Mouse (Mus musculus) kidney, adult 2 months (tissue): ENCODE measurements around the gene Ntsr1. TPM values are rescaled to one million over a fixed set of nuclear protein-coding genes. Genes with fewer than 3 reads are reported as not detected.

Source experiments
- DNase-seq: peaks from one replicate; pipeline ENCODE4 v3.0.0; 2021
- H3K27ac ChIP-seq: fragments of 200-500 bp; 2 replicates; pipeline ENCODE4 v1.5.1; 2012; ENCODE audit warnings: low read depth, low read length, control low read depth, inconsistent platforms; ENCODE audit not compliant: insufficient read depth
- H3K27me3 ChIP-seq: fragments of 200-500 bp; replicated peaks from 2 replicates; pipeline ENCODE4 v1.6.1; 2012; ENCODE audit warnings: mild to moderate bottlenecking, moderate library complexity, low read length, inconsistent platforms; ENCODE audit not compliant: control insufficient read depth, insufficient read depth
- H3K36me3 ChIP-seq: fragments of 200-500 bp; 2 replicates; pipeline ENCODE4 v1.6.1; 2012; ENCODE audit warnings: mild to moderate bottlenecking, moderate library complexity, low read length, inconsistent platforms; ENCODE audit not compliant: control insufficient read depth, insufficient read depth
- H3K4me1 ChIP-seq: fragments of 200-500 bp; 2 replicates; pipeline ENCODE4 v1.6.1; 2011; ENCODE audit warnings: low read length; ENCODE audit not compliant: control insufficient read depth, insufficient read depth
- H3K4me3 ChIP-seq: fragments of 200-500 bp; 2 replicates; pipeline ENCODE4 v1.5.1; 2011; ENCODE audit warnings: mild to moderate bottlenecking, low read depth, low read length, control low read depth; ENCODE audit not compliant: insufficient read depth
- CTCF ChIP-seq: fragments of 200-500 bp; conservative IDR thresholded peaks from 2 replicates; pipeline ENCODE4 v1.5.1; 2011; ENCODE audit warnings: low read depth, mild to moderate bottlenecking, control low read depth, low read length, moderate library complexity, mixed read lengths; ENCODE audit not compliant: insufficient read depth, insufficient read length
- POLR2A ChIP-seq: fragments of 200-500 bp; IDR thresholded peaks from one replicate; pipeline ENCODE4 v1.6.1; 2011; ENCODE audit warnings: low read depth, low read length, control low read depth
- WGBS: fragments of 180-500 bp; shearing (Covaris S2); methylation state at CpG from one replicate; pipeline ENCODE4 v1.1.7; 2018; 5-methylcytosine and 5-hydroxymethylcytosine counted together
- polyA plus RNA-seq: library from polyadenylated mRNA; depleted of rRNA; stranded (reverse); fragments of >200 nt; gene quantifications from 2 replicates; pipeline ENCODE4 v1.2.3, GENCODE M21; 2012

The Ntsr1 gene
- polyA plus RNA-seq, 1 experiment: not detected

DNA sequence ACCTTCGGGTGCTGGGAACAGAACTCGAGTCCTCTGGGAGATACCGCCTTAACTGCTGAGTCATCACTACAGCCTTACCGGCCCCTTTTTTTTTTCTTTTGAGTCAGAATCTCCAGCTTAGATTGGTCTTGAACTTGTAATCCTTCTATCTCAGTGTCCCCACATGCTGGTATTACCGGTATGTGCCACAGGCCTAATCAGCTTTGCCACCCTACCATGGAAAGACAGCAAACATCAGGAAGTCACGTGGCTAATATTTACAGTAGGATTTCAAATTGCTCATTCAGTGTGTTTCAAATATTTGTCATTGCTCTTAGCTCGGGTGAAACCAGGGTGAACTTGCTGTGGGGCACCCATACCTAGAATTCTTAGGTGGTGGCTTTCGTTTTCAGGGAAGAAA lies 37.2 kb upstream of the Ntsr1 start:
- 67% methylated on average over 8 of the region's 8 CpGs for WGBS
- Histone ChIP-seq H3K4me1 (peaks cover 10% of the 10 kb centered on the region; the same call in 1 of the 2 replicates), H3K27me3 (no peaks in the 10 kb centered on the region), H3K27ac (peak overlapping the region; percentile 73), H3K4me3 (no peak overlapping the region), H3K36me3 (no peaks in the 10 kb centered on the region)
- DNase-seq: peak; percentile 20
- TF ChIP-seq POLR2A (no peak), CTCF (no peak)

DNA sequence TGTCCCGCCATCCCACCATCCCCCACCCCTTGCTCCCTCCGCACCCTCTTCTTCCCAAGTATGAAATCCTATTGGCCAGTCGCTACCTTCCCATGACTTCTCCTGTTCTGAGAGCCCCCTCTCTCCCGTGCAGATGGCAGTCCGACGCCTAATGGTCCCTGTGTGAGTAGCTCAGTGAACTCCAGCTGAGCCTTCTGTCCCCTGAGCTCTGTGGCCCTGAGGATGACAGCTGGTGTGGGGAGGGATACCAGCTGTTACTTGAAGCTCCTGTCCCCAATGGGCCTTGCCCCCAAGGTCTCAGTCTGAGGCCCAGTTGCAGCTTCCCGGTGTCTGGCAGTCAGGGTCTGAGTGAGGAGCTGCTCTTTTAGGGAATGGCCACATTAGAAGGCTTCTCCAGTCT lies 33.3 kb upstream of the Ntsr1 start:
- Histone ChIP-seq H3K27me3 (no peaks in the 10 kb centered on the region), H3K27ac (no peak overlapping the region), H3K4me1 (peaks cover 5% of the 10 kb centered on the region; the same call in 1 of the 2 replicates), H3K4me3 (no peak overlapping the region), H3K36me3 (no peaks in the 10 kb centered on the region)
- DNase-seq: no peak
- 71% methylated on average over 7 of the region's 7 CpGs for WGBS
- no peak for TF ChIP-seq CTCF
- TF ChIP-seq POLR2A: no peak

DNA sequence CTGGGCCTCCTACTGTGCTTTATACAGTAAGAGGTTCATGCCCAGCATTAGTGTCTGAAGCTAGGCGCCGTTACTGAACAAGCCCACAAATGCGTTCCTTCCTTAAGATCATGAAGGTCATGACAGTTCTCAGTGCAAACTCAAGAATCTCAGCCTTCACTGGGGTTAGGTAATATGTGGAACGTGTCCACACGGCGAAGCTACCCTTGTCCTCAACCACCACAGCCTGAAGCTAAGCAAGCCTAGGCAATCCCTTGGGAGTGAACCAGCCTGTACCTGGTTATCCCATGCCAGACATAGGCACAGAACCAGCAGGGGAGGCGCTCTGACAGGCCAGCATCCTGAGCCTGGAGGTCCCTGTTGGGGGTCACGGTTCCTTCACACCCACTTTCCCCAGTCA lies 30.9 kb upstream of the Ntsr1 start:
- no peak for DNase-seq
- H3K4me3 ChIP-seq: no peak overlapping the region
- no peak overlapping the region for H3K27ac ChIP-seq
- no peaks in the 10 kb centered on the region for H3K4me1 ChIP-seq
- no peak for TF ChIP-seq CTCF
- TF ChIP-seq POLR2A: no peak
- no peaks in the 10 kb centered on the region for H3K27me3 ChIP-seq
- 94% methylated on average over 8 of the region's 8 CpGs for WGBS
- no peaks in the 10 kb centered on the region for H3K36me3 ChIP-seq

DNA sequence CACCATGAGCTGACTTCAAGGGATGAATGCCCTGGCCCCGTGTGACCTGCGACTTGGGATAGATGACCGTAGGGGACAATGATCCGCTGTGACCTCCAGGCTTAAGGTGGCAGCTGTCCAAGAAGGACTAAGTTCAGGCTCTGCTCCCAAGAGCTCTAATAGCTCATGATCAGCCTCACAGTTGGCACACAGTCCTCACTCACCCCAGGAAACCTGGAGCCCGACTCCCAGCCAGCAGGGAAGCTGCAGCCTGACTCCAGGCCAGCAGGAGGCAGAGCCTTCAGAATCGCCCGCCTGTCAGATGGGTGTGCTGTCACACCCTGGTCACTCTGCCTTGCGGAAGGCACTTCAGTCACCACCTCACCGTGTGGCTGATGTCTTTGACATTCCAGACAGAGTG lies 30.0 kb upstream of the Ntsr1 start:
- Histone ChIP-seq H3K36me3 (no peaks in the 10 kb centered on the region), H3K4me1 (no peaks in the 10 kb centered on the region), H3K27me3 (no peaks in the 10 kb centered on the region), H3K27ac (no peak overlapping the region), H3K4me3 (no peak overlapping the region)
- peak; percentile 59 for DNase-seq
- TF ChIP-seq CTCF: peak; percentile 49
- TF ChIP-seq POLR2A: no peak
- WGBS: 56% methylated on average over 9 of the region's 9 CpGs

DNA sequence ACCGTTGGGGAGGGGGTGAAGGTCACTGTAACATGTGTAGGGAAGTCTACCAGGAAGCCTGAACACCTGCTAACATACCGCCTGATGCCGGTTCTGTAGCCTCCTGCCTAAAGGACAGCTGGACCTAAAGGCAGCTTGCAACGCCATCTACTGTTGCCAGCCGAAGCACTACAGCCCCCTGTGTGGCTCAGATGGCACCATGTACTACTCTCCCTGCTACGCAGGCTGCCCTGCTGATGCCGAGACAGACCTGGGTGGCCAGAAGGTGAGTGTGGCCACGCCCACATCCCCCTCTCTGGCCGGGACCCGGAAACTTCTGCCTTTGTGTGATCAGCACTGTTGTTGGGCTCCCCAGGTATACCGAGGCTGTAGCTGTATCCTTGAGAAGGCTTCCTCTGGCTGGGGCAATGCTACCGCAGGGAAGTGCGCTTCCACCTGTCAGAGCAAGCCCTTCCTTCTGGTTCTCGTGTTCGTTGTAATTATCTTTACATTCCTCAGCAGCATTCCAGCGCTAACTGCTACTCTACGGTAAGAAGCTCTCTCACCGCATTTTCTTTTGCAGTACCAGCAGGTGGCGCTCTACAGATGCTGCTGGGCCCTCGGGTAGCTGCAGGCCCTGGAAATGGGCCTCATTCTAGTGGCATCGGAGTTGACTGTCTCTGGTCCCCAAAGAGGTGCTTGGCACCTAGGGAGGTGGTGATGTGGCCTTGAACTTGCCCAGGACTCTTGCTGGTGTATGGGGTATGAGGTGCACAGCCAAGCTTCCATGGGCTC lies 27.3 kb upstream of the Ntsr1 start:
- H3K27ac ChIP-seq: no peak overlapping the region
- no peak overlapping the region for H3K4me3 ChIP-seq
- no peaks in the 10 kb centered on the region for H3K27me3 ChIP-seq
- H3K4me1 ChIP-seq: no peaks in the 10 kb centered on the region
- WGBS: 12% methylated on average over 21 of the region's 21 CpGs
- TF ChIP-seq CTCF: peak; percentile 67
- TF ChIP-seq POLR2A: no peak
- no peaks in the 10 kb centered on the region for H3K36me3 ChIP-seq
- DNase-seq: peak; percentile 20

DNA sequence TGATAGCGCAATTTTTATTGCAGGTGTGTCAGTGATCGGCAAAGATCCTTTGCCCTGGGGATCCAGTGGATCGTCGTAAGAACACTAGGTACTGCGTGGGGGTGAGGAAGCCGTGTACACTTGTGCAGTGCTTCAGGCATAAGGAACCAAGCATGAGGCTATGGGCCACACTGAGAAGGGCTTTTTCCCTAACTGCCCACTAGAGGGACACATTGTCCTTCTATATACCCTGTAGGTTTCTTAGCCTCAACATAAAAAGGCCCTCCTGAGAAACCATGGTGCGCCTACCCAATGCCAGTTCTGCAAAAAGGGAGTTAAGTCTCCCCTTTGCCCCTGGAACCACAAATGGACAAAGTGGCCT lies 26.7 kb upstream of the Ntsr1 start:
- H3K36me3 ChIP-seq: no peaks in the 10 kb centered on the region
- TF ChIP-seq CTCF (peak; percentile 63), POLR2A (no peak)
- no peak overlapping the region for H3K27ac ChIP-seq
- WGBS: 37% methylated on average over 7 of the region's 7 CpGs
- peak; percentile 55 for DNase-seq
- H3K4me3 ChIP-seq: no peak overlapping the region
- H3K27me3 ChIP-seq: no peaks in the 10 kb centered on the region
- H3K4me1 ChIP-seq: no peaks in the 10 kb centered on the region

DNA sequence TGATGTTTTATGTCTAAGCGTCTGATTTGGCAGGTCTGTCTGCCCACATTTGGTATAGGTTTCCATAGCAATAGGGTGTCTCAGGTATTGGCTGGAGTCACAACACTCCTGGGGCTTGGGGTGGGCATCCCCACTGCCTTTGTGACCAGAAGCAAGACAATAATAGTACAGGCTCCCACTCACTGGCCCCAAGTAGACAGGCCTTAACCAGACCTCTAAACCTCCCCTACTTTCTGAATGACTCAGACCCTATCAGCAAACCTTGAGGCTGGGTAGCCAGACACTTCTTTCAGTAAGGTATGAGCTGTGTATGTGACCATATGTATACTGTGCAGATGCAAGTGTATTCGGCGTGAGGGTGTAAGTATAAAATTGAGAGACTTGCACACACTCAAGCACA lies 24.9 kb upstream of the Ntsr1 start:
- Histone ChIP-seq H3K4me1 (no peaks in the 10 kb centered on the region), H3K4me3 (no peak overlapping the region), H3K36me3 (no peaks in the 10 kb centered on the region), H3K27ac (no peak overlapping the region), H3K27me3 (no peaks in the 10 kb centered on the region)
- no peak for TF ChIP-seq POLR2A
- TF ChIP-seq CTCF: no peak
- 91% methylated on average over 3 of the region's 3 CpGs for WGBS
- DNase-seq: no peak
